In the genomic region with DNA sequence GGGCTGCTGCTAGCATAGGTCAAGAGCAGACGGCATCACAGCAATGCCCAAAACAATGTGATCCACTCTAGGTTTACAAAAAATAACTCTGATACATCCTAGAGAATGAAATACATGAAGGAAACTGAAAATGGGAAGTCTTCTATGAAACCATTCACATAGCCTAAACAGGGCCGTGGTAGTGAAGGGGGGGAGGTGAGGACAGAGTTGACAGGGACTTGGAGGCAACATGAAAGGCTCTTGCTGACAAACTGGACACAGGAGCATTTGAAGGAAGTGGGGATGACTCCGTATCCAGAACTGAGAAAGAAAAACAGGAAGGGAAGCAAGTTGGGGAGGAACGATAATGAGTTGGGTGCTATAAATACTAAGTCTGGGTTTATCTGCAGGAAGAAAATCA, we compare ENCODE assay signal across 30 mouse cellular contexts. TPM values are rescaled to one million over a fixed set of nuclear protein-coding genes. Genes with fewer than 3 reads are reported as not detected.
A peak's percentile ranks its signal among the peaks of the same experiment; 100 is the strongest.
DNase-seq lines count a peak whose midpoint lies in the region; ATAC-seq and TF ChIP-seq lines count a peak whose summit lies in the region.
"Had no signal": no experiment of that assay in that cellular context is flagged by ENCODE, and none has a peak within 500 bp of the region (broad histone marks: within the 10 kb centered on the region; RNA-seq: fewer than 3 reads in every experiment).

No protein-coding gene starts in this region.

- DNase-seq in liver: no peak
- DNase-seq in liver, postnatal 0 days: no peak
- no peak for DNase-seq in adrenal gland, adult 18-20 months (ENCODE audit: low spot score in 2 of 2)
- DNase-seq in heart, postnatal 36 days: no peak
- DNase-seq: adrenal gland, adult 8-10 months; adrenal gland, postnatal 25 days; cerebellum, adult 18-20 months; cerebellum, adult 9-10 months; cerebellum, postnatal 14 days; embryo, embryonic 11 days; gastrocnemius, postnatal 10 days; gastrocnemius, postnatal 36 days; heart, adult 11 months; heart, postnatal 10 days had no signal

- 0 out of 2 replicates have a peak, but pooled peaks have one; percentile 30 for TF ChIP-seq EP300 in liver, postnatal 0 days (IDR thresholded peaks at IDR 0.05; ENCODE audit: low read depth)

- H3K9ac ChIP-seq in liver, embryonic 12.5 days: no peak overlapping the region
- H3K9ac ChIP-seq in liver, postnatal 0 days (replicated peaks): no peak overlapping the region
- H3K9ac ChIP-seq: embryonic facial prominence, embryonic 13.5 days; forebrain, embryonic 12.5 days; forebrain, embryonic 15.5 days; heart, embryonic 15.5 days; hindbrain, embryonic 12.5 days; hindbrain, embryonic 15.5 days; intestine, embryonic 15.5 days had no signal

- H3K27ac ChIP-seq in liver, embryonic 12.5 days: no peak overlapping the region
- H3K27ac ChIP-seq in liver, postnatal 0 days (ENCODE audit: low read depth): no peak overlapping the region
- H3K27ac ChIP-seq: embryonic facial prominence, embryonic 10.5 days; embryonic facial prominence, embryonic 13.5 days; forebrain, embryonic 12.5 days; forebrain, embryonic 15.5 days; heart, embryonic 15.5 days; hindbrain, embryonic 12.5 days; hindbrain, embryonic 15.5 days; intestine, embryonic 15.5 days had no signal

- no peaks in the 10 kb centered on the region for H3K36me3 ChIP-seq in liver, embryonic 12.5 days
- H3K36me3 ChIP-seq in liver, postnatal 0 days (replicated peaks; ENCODE audit: insufficient read depth, low read length): no peaks in the 10 kb centered on the region
- H3K36me3 ChIP-seq: embryonic facial prominence, embryonic 10.5 days; embryonic facial prominence, embryonic 13.5 days; forebrain, embryonic 12.5 days; forebrain, embryonic 15.5 days; heart, embryonic 15.5 days; hindbrain, embryonic 12.5 days; hindbrain, embryonic 15.5 days; intestine, embryonic 15.5 days had no signal

- 37% methylated on average over 4 of the region's 4 CpGs for WGBS in liver, embryonic 12.5 days (ENCODE audit: insufficient replicate concordance)
- WGBS in liver, postnatal 0 days (ENCODE audit: insufficient replicate concordance): 28% methylated on average over 4 of the region's 4 CpGs

- intact Hi-C loops in heart, postnatal 36 days (cut with DNase I): no loop called here

- 0 out of 2 replicates have a peak, but pooled peaks have one; percentile 44 for ATAC-seq in liver, embryonic 12.5 days
- peak; percentile 52 for ATAC-seq in common myeloid progenitor, adult 5-6 weeks (replicated peaks; ENCODE audit: low read depth, poor library complexity, severe bottlenecking)
- ATAC-seq in liver, postnatal 0 days: no peak
- ATAC-seq in megakaryocyte progenitor cell, adult 5-6 weeks (replicated peaks; ENCODE audit: poor library complexity): peak; percentile 31; the same call in 1 of the 2 replicates
- ATAC-seq in inflammation-experienced regulatory T-cells, adult 6 months: no peak
- ATAC-seq: CD4-positive, CD25-positive, alpha-beta regulatory T cell, adult 4 months; forebrain, embryonic 15.5 days; intestine, embryonic 15.5 days had no signal

- H3K4me2 ChIP-seq in liver, embryonic 12.5 days: no peak overlapping the region
- H3K4me2 ChIP-seq in liver, postnatal 0 days (ENCODE audit: low read depth, low read length): no peak overlapping the region
- H3K4me2 ChIP-seq: embryonic facial prominence, embryonic 13.5 days; forebrain, embryonic 12.5 days; forebrain, embryonic 15.5 days; heart, embryonic 11.5 days; heart, embryonic 15.5 days; hindbrain, embryonic 12.5 days; hindbrain, embryonic 15.5 days; intestine, embryonic 15.5 days had no signal

- H3K27me3 ChIP-seq in liver, embryonic 12.5 days (replicated peaks): peaks cover 23% of the 10 kb centered on the region
- peaks cover 21% of the 10 kb centered on the region for H3K27me3 ChIP-seq in liver, postnatal 0 days (ENCODE audit: insufficient read depth, low read length)
- H3K27me3 ChIP-seq: forebrain, embryonic 12.5 days; forebrain, embryonic 15.5 days; hindbrain, embryonic 12.5 days; hindbrain, embryonic 15.5 days; intestine, embryonic 15.5 days had no signal

- no peaks in the 10 kb centered on the region for H3K9me3 ChIP-seq in liver, embryonic 12.5 days (replicated peaks)
- H3K9me3 ChIP-seq in liver, postnatal 0 days (ENCODE audit: low read length): no peaks in the 10 kb centered on the region
- H3K9me3 ChIP-seq: embryonic facial prominence, embryonic 10.5 days; embryonic facial prominence, embryonic 13.5 days; forebrain, embryonic 12.5 days; forebrain, embryonic 15.5 days; heart, embryonic 15.5 days; hindbrain, embryonic 12.5 days; hindbrain, embryonic 15.5 days; intestine, embryonic 15.5 days had no signal

- peaks cover 2% of the 10 kb centered on the region; the same call in 1 of the 2 replicates for H3K4me1 ChIP-seq in liver, embryonic 12.5 days
- H3K4me1 ChIP-seq in liver, postnatal 0 days (ENCODE audit: insufficient read depth): peaks cover 2% of the 10 kb centered on the region
- H3K4me1 ChIP-seq: intestine, embryonic 15.5 days had no signal

- H3K4me3 ChIP-seq in liver, embryonic 12.5 days: no peak overlapping the region
- H3K4me3 ChIP-seq in liver, postnatal 0 days (ENCODE audit: low read depth, low read length): no peak overlapping the region
- H3K4me3 ChIP-seq: embryonic facial prominence, embryonic 10.5 days; embryonic facial prominence, embryonic 13.5 days; erythroblast, embryonic 14.5 days; forebrain, embryonic 12.5 days; forebrain, embryonic 15.5 days; heart, embryonic 15.5 days; hindbrain, embryonic 12.5 days; hindbrain, embryonic 15.5 days; intestine, embryonic 15.5 days had no signal

- no peak for TF ChIP-seq CTCF in liver, postnatal 0 days (IDR thresholded peaks at IDR 0.05; ENCODE audit: low read depth)

RNA-seq across cellular contexts. Expression of a gene that starts 4.4 kb away (rescaled TPM):
- polyA plus RNA-seq in liver, embryonic 12.5 days (2016; fragmentation: Nextera tagmentation; extraction: Ambion mirVana): 4.4 and 5.3 TPM in 2 replicates
- 15.5 and 20.9 TPM in 2 replicates for total RNA-seq in common myeloid progenitor, adult 5-6 weeks (2017)
- 1.2 TPM in 2 replicates for polyA plus RNA-seq in liver, postnatal 0 days (2015; fragmentation: Nextera tagmentation; extraction: Ambion mirVana)
- 11.6 and 11.9 TPM in 2 replicates for total RNA-seq in megakaryocyte progenitor cell, adult 5-6 weeks (2015)
- 2.3 and 5.4 TPM in 2 replicates for total RNA-seq in megakaryocyte progenitor cell, adult 5-6 weeks (2017)
- polyA plus RNA-seq in inflammation-experienced regulatory T-cells, adult 6 months (2017; shearing (Covaris generic)): 10 to 100 TPM in 2 of 3 experiments, 1 to 10 TPM in 1; 9.4 to 18.5 (median 14.0) TPM
- 1 to 10 TPM in 1 of 2 experiments, under 1 TPM in 1; 0.83 to 1.3 TPM for total RNA-seq in adrenal gland, adult 18-20 months (2021)
- under 1 TPM; 0.31 to 0.57 TPM for total RNA-seq in heart, postnatal 36 days (2021)
- total RNA-seq: MEL had no signal
- polyA plus RNA-seq: erythroblast, embryonic 14.5 days had no signal

Comparison
In these comparisons a context has a peak if more than half of its experiments do, and no peak if none do; other contexts are left out.
1. ATAC-seq: peak in liver, embryonic 12.5 days (single experiment), common myeloid progenitor, adult 5-6 weeks (single experiment) and megakaryocyte progenitor cell, adult 5-6 weeks (single experiment); none in liver, postnatal 0 days (single experiment) and inflammation-experienced regulatory T-cells, adult 6 months (single experiment).